Mouse (Mus musculus) retina, postnatal 7 days (tissue): ENCODE measurements around the gene Zbtb14.

Source experiments
- DNase-seq: peaks from one replicate; pipeline ENCODE4 v3.0.0-alpha.2; 2012; ENCODE audit warnings: low read depth, low spot score

Gene Zbtb14

GRCm38 (mm10) chr17:69382511-69383100, at the start of gene Zbtb14:
TSS of gene Zbtb14 (plus strand) at chr17:69383050.
- DNase-seq: peak; percentile 95

GRCm38 (mm10) chr17:69346056-69346455, 36.8 kb upstream of the Zbtb14 start:
- no peak for DNase-seq

- DNase-seq: peak; percentile 33
These were observed 33.8 kb upstream of the Zbtb14 start for GRCm38 (mm10) chr17:69349014-69349531.

- no peak for DNase-seq
These were observed 17.8 kb upstream of the Zbtb14 start for GRCm38 (mm10) chr17:69365049-69365448.

GRCm38 (mm10) chr17:69380838-69381237, 2.0 kb upstream of the Zbtb14 start:
- DNase-seq: no peak

- DNase-seq: peak; percentile 73
These were observed 521 bp downstream of the Zbtb14 start for GRCm38 (mm10) chr17:69383201-69383940.

- peak; percentile 32 for DNase-seq
These were observed 1.3 kb downstream of the Zbtb14 start for GRCm38 (mm10) chr17:69383941-69384665.

GRCm38 (mm10) chr17:69396147-69397033, 13.5 kb downstream of the Zbtb14 start:
- DNase-seq: no peak

GRCm38 (mm10) chr17:69397163-69397562, 14.3 kb downstream of the Zbtb14 start:
- DNase-seq: no peak

GRCm38 (mm10) chr17:69398092-69398491, 15.2 kb downstream of the Zbtb14 start:
- no peak for DNase-seq

GRCm38 (mm10) chr17:69401146-69401545, 18.3 kb downstream of the Zbtb14 start:
- no peak for DNase-seq

GRCm38 (mm10) chr17:69416163-69416562, 33.3 kb downstream of the Zbtb14 start:
- DNase-seq: no peak

GRCm38 (mm10) chr17:69416920-69417661, 34.2 kb downstream of the Zbtb14 start:
- DNase-seq: peak; percentile 91

- no peak for DNase-seq
These were observed 35.0 kb downstream of the Zbtb14 start for GRCm38 (mm10) chr17:69417724-69418373.

- DNase-seq: no peak
These were observed 38.7 kb downstream of the Zbtb14 start for GRCm38 (mm10) chr17:69421592-69421991.

- DNase-seq: no peak
These were observed 55.0 kb downstream of the Zbtb14 start for GRCm38 (mm10) chr17:69437836-69438235.

- no peak for DNase-seq
These were observed 55.6 kb downstream of the Zbtb14 start for GRCm38 (mm10) chr17:69438486-69438885.

GRCm38 (mm10) chr17:69438990-69439491, 56.2 kb downstream of the Zbtb14 start, which contains the start of gene Akain1:
TSS of gene Akain1 (plus strand) at chr17:69439326.
- no peak for DNase-seq

GRCm38 (mm10) chr17:69439571-69440480, 57.0 kb downstream of the Zbtb14 start:
- DNase-seq: no peak
